Mouse (Mus musculus) gastrocnemius, postnatal 10 days (tissue): ENCODE data around the gene Notch3. TPM values are rescaled to one million over a fixed set of nuclear protein-coding genes. Genes with fewer than 3 reads are reported as not detected.

Experiments
- DNase-seq: peaks from one replicate; pipeline ENCODE4 v3.0.0; 2021; ENCODE audit warnings: mixed read lengths
- total RNA-seq, 2 experiments: library from RNA; stranded (reverse); gene quantifications; 2 replicates each; pipeline ENCODE4 v1.2.3; 2021

The Notch3 gene
- total RNA-seq, 2 experiments from 2014 or later = 39.6 to 47.8 TPM

DNA sequence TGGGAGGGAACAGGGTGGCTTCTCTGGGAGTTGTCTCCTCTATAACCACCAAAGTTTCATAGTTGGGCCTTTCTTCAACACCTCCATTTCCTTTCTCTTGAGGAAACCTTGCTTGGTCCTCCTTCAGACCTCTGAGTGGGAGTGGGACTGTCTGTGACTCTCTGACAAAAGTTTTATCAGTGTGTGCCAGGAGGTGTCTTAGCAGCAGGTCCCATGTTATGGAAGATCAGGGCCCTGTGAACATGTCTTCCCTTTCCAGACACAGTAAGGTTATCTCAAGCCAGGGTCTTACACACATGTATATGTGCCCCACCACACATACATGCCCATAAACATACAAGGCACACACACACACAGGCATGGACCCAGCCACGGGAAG lies 74.4 kb downstream of the Notch3 start:
- DNase-seq = no peak

DNA sequence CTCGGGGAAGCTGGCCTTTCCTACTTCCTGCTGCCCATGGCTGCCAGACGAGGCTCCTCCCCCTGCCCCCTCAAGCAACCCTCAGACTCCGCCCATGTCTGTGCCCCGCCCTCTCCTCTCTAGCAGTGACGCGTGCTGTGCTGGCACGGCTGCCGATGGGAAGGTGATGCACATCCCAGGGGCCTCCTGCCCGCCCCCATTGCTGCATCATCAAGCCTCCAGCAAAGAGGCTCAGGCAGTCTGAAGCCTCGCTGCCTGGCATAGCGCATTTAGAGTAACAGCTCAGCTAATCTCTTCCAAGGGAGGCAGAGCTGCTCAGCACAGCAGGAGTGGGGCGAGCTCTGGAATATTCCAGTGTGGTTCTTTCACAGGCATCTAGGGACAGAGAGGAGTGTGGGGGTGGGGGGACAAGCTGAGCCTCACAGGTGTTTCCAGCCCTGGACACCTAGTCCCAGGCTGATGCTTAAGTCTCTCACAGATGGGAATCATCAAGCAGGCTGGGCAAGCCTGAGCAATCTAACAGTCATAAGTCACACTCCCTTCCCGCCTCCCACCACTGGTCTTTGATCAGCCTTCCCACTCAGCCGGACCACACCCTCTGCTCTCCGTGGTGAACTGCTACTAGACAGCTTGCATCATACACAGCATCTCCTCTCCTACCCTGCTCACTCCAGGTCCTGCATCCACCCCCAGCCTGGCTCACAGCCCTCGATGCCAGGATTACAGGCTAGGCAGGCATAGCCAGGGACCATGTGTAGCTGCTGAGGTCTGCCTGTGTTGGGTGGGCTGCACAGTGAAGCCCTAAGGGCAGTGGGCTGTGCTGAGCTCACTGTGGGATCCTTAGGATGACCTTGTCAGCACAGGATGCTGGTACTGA lies 75.0 kb downstream of the Notch3 start:
- DNase-seq = peak; percentile 68

DNA sequence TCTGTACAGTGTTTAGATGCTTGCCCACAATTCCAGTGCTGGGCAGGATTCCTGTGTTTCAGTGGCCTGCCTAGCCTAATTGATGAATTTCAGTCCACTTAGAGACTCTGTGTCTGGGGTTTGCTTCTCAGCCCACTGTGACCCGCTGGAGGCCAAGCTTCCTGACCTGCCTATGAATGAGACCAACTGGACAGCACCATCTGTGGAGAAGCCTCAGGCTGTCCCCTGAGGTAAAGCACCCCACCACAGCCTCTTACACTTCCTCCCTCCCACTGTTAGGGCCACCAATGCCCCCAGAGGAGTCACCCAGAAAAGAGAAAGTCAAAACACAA lies 75.7 kb downstream of the Notch3 start:
- no peak for DNase-seq

DNA sequence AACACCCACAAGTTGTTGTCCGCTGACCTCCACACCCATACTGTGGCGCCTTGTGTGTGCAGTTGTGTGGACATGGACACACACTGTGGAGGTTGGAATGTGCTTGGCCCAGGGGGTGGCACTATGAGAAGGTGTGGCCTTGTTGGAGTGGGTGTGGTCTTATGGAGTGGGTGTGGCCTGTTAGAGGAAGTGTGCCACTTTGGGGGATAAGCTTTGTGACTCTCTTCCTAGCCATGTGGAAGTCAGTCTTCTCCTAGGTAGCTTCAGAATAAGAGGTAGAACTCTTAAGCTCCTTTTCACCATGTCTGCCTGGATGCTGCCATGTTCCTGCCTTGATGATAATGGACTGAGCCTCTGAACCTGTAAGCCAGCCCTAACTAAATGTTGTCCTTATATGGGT lies 79.6 kb downstream of the Notch3 start:
- DNase-seq = no peak

DNA sequence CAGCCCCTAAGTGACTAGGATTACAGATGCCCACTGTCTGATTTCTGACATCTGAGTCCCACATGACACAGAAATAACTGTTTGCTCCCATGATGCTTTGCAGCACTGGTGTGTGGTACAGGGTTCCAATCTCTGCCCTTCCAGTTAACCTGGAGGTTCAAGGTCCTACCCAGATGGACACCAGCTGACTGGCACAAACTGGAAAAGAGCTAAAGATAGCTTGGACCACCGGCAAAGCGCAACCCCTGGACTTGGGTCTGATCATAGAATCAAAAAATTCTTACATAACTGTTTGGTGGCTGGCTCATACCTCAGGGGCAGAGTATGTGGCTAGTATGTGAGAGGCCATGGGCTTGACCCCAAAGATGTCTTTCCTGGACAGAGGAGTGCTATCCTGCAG lies 83.3 kb downstream of the Notch3 start:
- DNase-seq = no peak

DNA sequence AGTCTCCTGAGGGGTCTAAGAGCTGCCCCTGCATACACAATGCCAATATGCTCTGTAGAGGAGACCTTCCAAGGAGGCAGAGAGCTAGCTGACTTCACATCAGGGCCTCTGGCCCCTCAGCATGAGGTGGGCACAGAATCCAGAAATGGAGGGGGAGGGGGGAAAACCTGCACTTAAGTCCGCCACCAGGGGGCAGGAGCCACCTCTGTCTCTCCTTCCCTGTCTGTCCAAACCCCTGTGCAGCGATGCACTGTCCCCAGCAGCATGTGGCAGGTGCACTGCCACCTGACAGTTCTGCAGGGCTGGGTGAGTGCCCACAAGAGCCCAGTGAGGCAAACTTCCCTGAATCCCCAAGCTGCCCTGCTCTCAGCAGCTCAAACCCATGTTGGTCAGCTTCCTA lies 91.5 kb downstream of the Notch3 start:
- DNase-seq = peak; percentile 66

DNA sequence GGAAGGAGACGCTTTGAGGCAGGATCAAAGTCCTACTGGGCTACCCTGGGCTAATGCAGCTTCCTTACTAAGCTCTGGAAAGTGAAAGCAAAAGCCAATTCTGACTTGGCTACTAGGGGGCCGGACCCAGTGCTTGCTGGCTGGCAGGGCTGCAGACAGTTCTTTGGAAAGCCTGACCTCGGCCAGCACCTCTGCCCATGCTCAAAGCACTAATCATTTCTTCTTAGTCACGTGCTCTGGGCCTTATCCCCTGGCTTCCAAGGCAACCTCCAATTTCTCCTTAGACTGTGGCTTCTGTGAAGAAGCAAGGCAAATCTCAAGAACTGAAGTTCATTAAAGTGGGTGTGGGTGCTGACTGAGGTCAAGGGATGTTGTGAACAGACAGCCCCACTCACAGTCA lies 92.0 kb downstream of the Notch3 start:
- DNase-seq = no peak

DNA sequence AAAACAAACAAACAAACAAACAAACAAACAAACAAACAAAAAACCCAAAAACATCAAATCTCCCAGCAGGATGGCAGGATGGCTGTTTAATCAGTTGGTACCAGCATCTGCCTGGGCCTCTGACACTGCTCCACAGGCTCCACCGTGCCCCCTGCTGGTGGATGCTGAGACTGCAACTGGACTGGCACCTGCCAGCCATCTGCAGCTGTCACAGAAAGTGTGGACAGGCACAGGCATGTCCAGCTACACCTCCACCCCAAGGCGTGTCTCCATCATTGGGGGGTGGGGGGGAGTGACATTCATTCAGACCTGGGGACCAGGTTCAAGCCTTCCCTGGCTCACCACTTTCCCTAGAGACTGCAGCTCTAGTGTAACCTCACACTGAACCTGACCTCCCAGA lies 93.3 kb downstream of the Notch3 start:
- DNase-seq = peak; percentile 94

Other genes with a start within 250 kb of the Notch3 start
- gene Rrp1b, start 130.8 kb downstream of the Notch3 start, total RNA-seq = 10 to 100 TPM; 14.5 to 16.7 TPM
- gene Hsf2bp, start 130.5 kb downstream of the Notch3 start, total RNA-seq = 1 to 10 TPM; 2.6 to 3.0 TPM
- under 1 TPM; 0.14 to 0.20 TPM for gene Ephx3, start 22.7 kb upstream of the Notch3 start, total RNA-seq
- gene Brd4, start 117.9 kb upstream of the Notch3 start, total RNA-seq = 10 to 100 TPM; 55.4 to 70.2 TPM
- gene Akap8, start 154.4 kb upstream of the Notch3 start, total RNA-seq = 10 to 100 TPM; 37.6 to 50.2 TPM
- 10 to 100 TPM; 23.7 to 39.9 TPM for gene Akap8l, start 183.8 kb upstream of the Notch3 start, total RNA-seq
- 10 to 100 TPM; 17.5 to 24.5 TPM for gene Wiz, start 222.6 kb upstream of the Notch3 start, total RNA-seq
- under 1 TPM; 0.70 to 0.90 TPM for gene Rasal3, start 236.7 kb upstream of the Notch3 start, total RNA-seq